ENCODE assay signal across 31 mouse cellular contexts in genomic region chr3:144993055-144993454, GRCm38 (mm10). TPM values are rescaled to one million over a fixed set of nuclear protein-coding genes. Genes with fewer than 3 reads are reported as not detected.
DNase-seq lines count a peak whose midpoint lies in the region; ATAC-seq and TF ChIP-seq lines count a peak whose summit lies in the region.
"Had no signal": no experiment of that assay in that cellular context is flagged by ENCODE, and none has a peak within 500 bp of the region (broad histone marks: within the 10 kb centered on the region; RNA-seq: fewer than 3 reads in every experiment).

No protein-coding gene starts in this region.

- H3K27me3 ChIP-seq in Patski, result no peaks in the 10 kb centered on the region
- no peaks in the 10 kb centered on the region for H3K27me3 ChIP-seq in intestine, embryonic 16.5 days (replicated peaks; ENCODE audit: control insufficient read depth, insufficient read depth, low read length)
- H3K27me3 ChIP-seq in myocyte (ENCODE audit: control insufficient read depth, insufficient read depth, insufficient read length), result no peaks in the 10 kb centered on the region
- no peaks in the 10 kb centered on the region for H3K27me3 ChIP-seq in forebrain, embryonic 13.5 days
- H3K27me3 ChIP-seq: CH12.LX; forebrain, embryonic 15.5 days; heart, embryonic 13.5 days; hindbrain, embryonic 12.5 days; hindbrain, embryonic 15.5 days had no signal

- WGBS in intestine, embryonic 16.5 days, result 64% methylated on average over 5 of the region's 5 CpGs
- 88% methylated on average over 5 of the region's 5 CpGs for WGBS in forebrain, embryonic 13.5 days

- no peak for TF ChIP-seq CTCF in Patski (IDR thresholded peaks at IDR 0.05)

- no peaks in the 10 kb centered on the region for H3K9me3 ChIP-seq in intestine, embryonic 16.5 days (ENCODE audit: control insufficient read depth, low read length)
- no peaks in the 10 kb centered on the region for H3K9me3 ChIP-seq in forebrain, embryonic 13.5 days (replicated peaks)
- H3K9me3 ChIP-seq: forebrain, embryonic 10.5 days; forebrain, embryonic 15.5 days; G1E; heart, embryonic 10.5 days; heart, embryonic 13.5 days; hindbrain, embryonic 12.5 days; hindbrain, embryonic 15.5 days had no signal

- peak; percentile 42 for DNase-seq in 3T3-L1 (ENCODE audit: low read depth, low spot score)
- peak; percentile 68 for DNase-seq in Patski (ENCODE audit: low read depth, low spot score)
- DNase-seq in left cerebral cortex, postnatal 14 days (ENCODE audit: low spot score in 2 of 2), result no peak
- no peak for DNase-seq in urinary bladder, postnatal 10 days (ENCODE audit: low spot score)
- DNase-seq: adrenal gland, postnatal 10 days; adrenal gland, postnatal 36 days; B cell, adult 2 months; cerebellum, adult 18-20 months; cerebellum, adult 9-10 months; cerebellum, postnatal 14 days; gastrocnemius, postnatal 10 days; gastrocnemius, postnatal 36 days; heart, adult 2 months; heart, postnatal 14 days; heart, postnatal 4 days had no signal

- in situ Hi-C loops in Patski (cut with MboI; ENCODE audit: low pct_unique_long_range_greater_than_20kb), result no loop called here

- CTCF ChIA-PET in Patski (lab: Charles Lee), result interaction anchor here (1.1 to 5.9 kb wide), 3 partner anchors 12 to 168 kb away, joined by 3 to 31 read pairs (median 14); no protein-coding TSS in a partner anchor

- H3K4me1 ChIP-seq in intestine, embryonic 16.5 days (ENCODE audit: control insufficient read depth, insufficient read depth, low read length), result peaks cover 4% of the 10 kb centered on the region; the same call in 1 of the 2 replicates
- H3K4me1 ChIP-seq in forebrain, embryonic 13.5 days, result no peaks in the 10 kb centered on the region
- H3K4me1 ChIP-seq: forebrain, embryonic 10.5 days; forebrain, embryonic 15.5 days; heart, embryonic 10.5 days; heart, embryonic 13.5 days; hindbrain, embryonic 12.5 days; hindbrain, embryonic 15.5 days had no signal

- intact Hi-C loops in left cerebral cortex, postnatal 14 days (cut with DNase I), result no loop called here

- ATAC-seq in Patski, result peak; percentile 74
- ATAC-seq in intestine, embryonic 16.5 days, result peak; percentile 92
- ATAC-seq in forebrain, embryonic 13.5 days, result no peak
- ATAC-seq: forebrain, embryonic 15.5 days had no signal

- no peaks in the 10 kb centered on the region for H3K36me3 ChIP-seq in intestine, embryonic 16.5 days (ENCODE audit: control insufficient read depth, insufficient read depth, low read length)
- H3K36me3 ChIP-seq in myocyte (ENCODE audit: control insufficient read depth, insufficient read depth), result no peaks in the 10 kb centered on the region
- H3K36me3 ChIP-seq in forebrain, embryonic 13.5 days (ENCODE audit: poor library complexity, severe bottlenecking), result no peaks in the 10 kb centered on the region
- H3K36me3 ChIP-seq: forebrain, embryonic 10.5 days; forebrain, embryonic 15.5 days; G1E; heart, embryonic 10.5 days; heart, embryonic 13.5 days; hindbrain, embryonic 12.5 days; hindbrain, embryonic 15.5 days had no signal

- POLR2A ChIA-PET in Patski (lab: Charles Lee), result no interaction called here

- H3ac ChIP-seq in myocyte (ENCODE audit: control insufficient read depth, insufficient read length), result no peak overlapping the region

- no peak overlapping the region for H3K9ac ChIP-seq in intestine, embryonic 16.5 days (ENCODE audit: low read depth, low read length)
- no peak overlapping the region for H3K9ac ChIP-seq in forebrain, embryonic 13.5 days
- H3K9ac ChIP-seq: forebrain, embryonic 15.5 days; heart, embryonic 13.5 days; hindbrain, embryonic 12.5 days; hindbrain, embryonic 15.5 days had no signal

- no peak overlapping the region for H3K27ac ChIP-seq in intestine, embryonic 16.5 days (ENCODE audit: low read length)
- no peak overlapping the region for H3K27ac ChIP-seq in forebrain, embryonic 13.5 days
- H3K27ac ChIP-seq: forebrain, embryonic 10.5 days; forebrain, embryonic 15.5 days; heart, adult 2 months; heart, embryonic 10.5 days; heart, embryonic 13.5 days; hindbrain, embryonic 12.5 days; hindbrain, embryonic 15.5 days had no signal

- H3K79me2 ChIP-seq in myocyte (ENCODE audit: control insufficient read depth, insufficient read depth), result no peaks in the 10 kb centered on the region

- no peak for TF ChIP-seq POLR2A in myocyte (IDR thresholded peaks at IDR 0.05; ENCODE audit: insufficient read length, low read depth)

- H3K4me3 ChIP-seq in intestine, embryonic 16.5 days (ENCODE audit: low read length), result no peak overlapping the region
- no peak overlapping the region for H3K4me3 ChIP-seq in myocyte
- no peak overlapping the region for H3K4me3 ChIP-seq in forebrain, embryonic 13.5 days
- H3K4me3 ChIP-seq: forebrain, embryonic 10.5 days; forebrain, embryonic 15.5 days; heart, adult 2 months; heart, embryonic 10.5 days; heart, embryonic 13.5 days; hindbrain, embryonic 12.5 days; hindbrain, embryonic 15.5 days had no signal

- no peak overlapping the region for H3K4me2 ChIP-seq in intestine, embryonic 16.5 days (ENCODE audit: low read depth, low read length)
- peak overlapping the region; percentile 3 for H3K4me2 ChIP-seq in myocyte (ENCODE audit: low read depth)
- no peak overlapping the region for H3K4me2 ChIP-seq in forebrain, embryonic 13.5 days
- H3K4me2 ChIP-seq: forebrain, embryonic 15.5 days; heart, embryonic 13.5 days; hindbrain, embryonic 12.5 days; hindbrain, embryonic 15.5 days had no signal

TF ChIP-seq in myocyte, 11 proteins besides CTCF, POLR2A, EP300 and RAD21:
- TF ChIP-seq REST (IDR thresholded peaks at IDR 0.05; ENCODE audit: insufficient read depth, insufficient read length), result no peak
- TF ChIP-seq MYOD1 (IDR thresholded peaks at IDR 0.05; ENCODE audit: control insufficient read depth in 1 of 3, insufficient read length in 2 of 3, low read depth in 2 of 3), result no peak
- no peak for TF ChIP-seq E2F4 (IDR thresholded peaks at IDR 0.05; ENCODE audit: insufficient read depth)
- TF ChIP-seq USF1 (IDR thresholded peaks at IDR 0.05; ENCODE audit: low read depth), result no peak
- no peak for TF ChIP-seq CEBPB (IDR thresholded peaks at IDR 0.05; ENCODE audit: insufficient read depth, poor library complexity, severe bottlenecking)
- TF ChIP-seq POLR2AphosphoS2 (IDR thresholded peaks at IDR 0.05; ENCODE audit: insufficient read length, low read depth), result no peak
- no peak for TF ChIP-seq TCF3 (IDR thresholded peaks at IDR 0.05; ENCODE audit: insufficient read length, low read depth)
- no peak for TF ChIP-seq TCF12 (IDR thresholded peaks at IDR 0.05; ENCODE audit: insufficient read depth, poor library complexity, severe bottlenecking)
- TF ChIP-seq MAX (IDR thresholded peaks at IDR 0.05; ENCODE audit: low read depth), result no peak
- TF ChIP-seq MYOG (IDR thresholded peaks at IDR 0.05; ENCODE audit: control insufficient read depth in 1 of 3, insufficient read depth in 1 of 3, insufficient read length in 2 of 3, low read depth in 2 of 3), result no peak
- no peak for TF ChIP-seq SRF (IDR thresholded peaks at IDR 0.05; ENCODE audit: control insufficient read depth, insufficient read length, low read depth)

RNA-seq across cellular contexts. Expression of gene Clca4a, which starts 18.2 kb away (rescaled TPM):
- polyA plus RNA-seq in Patski (2021), result 0.14 TPM
- not detected in 2 replicates for polyA plus RNA-seq in intestine, embryonic 16.5 days (2015; fragmentation: Nextera tagmentation; extraction: Ambion mirVana)
- 0.06 TPM for polyA plus RNA-seq in myocyte (2012; fragmentation: generic; extraction: Trizol)
- polyA plus RNA-seq in forebrain, embryonic 13.5 days (2015; fragmentation: Nextera tagmentation; extraction: Ambion mirVana), result not detected in 2 replicates
- total RNA-seq in left cerebral cortex, postnatal 14 days (2021), result not detected
- total RNA-seq: adrenal gland, adult 18-20 months; adrenal gland, postnatal 10 days; adrenal gland, postnatal 36 days; G1E; gastrocnemius, postnatal 10 days; gastrocnemius, postnatal 36 days; granulocyte monocyte progenitor cell, adult 5-6 weeks; heart, adult 2 months; heart, postnatal 14 days; heart, postnatal 4 days had no signal
- polyA plus RNA-seq: embryonic facial prominence, embryonic 11.5 days; embryonic facial prominence, embryonic 14.5 days; forebrain, embryonic 15.5 days; G1E; heart, adult 2 months; heart, embryonic 13.5 days; hindbrain, embryonic 12.5 days had no signal

RNA-seq across cellular contexts. Expression of gene Clca1, which starts 39.5 kb away (rescaled TPM):
- not detected for polyA plus RNA-seq in Patski (2021)
- 115 and 130 TPM in 2 replicates for polyA plus RNA-seq in intestine, embryonic 16.5 days (2015; fragmentation: Nextera tagmentation; extraction: Ambion mirVana)
- polyA plus RNA-seq in myocyte (2012; fragmentation: generic; extraction: Trizol), result 0.02 TPM
- not detected in 2 replicates for polyA plus RNA-seq in forebrain, embryonic 13.5 days (2015; fragmentation: Nextera tagmentation; extraction: Ambion mirVana)
- total RNA-seq in left cerebral cortex, postnatal 14 days (2021), result not detected
- total RNA-seq: adrenal gland, adult 18-20 months; adrenal gland, postnatal 10 days; adrenal gland, postnatal 36 days; gastrocnemius, adult 18-20 months; gastrocnemius, postnatal 10 days; gastrocnemius, postnatal 36 days; granulocyte monocyte progenitor cell, adult 5-6 weeks; heart, adult 2 months; heart, postnatal 4 days had no signal
- polyA plus RNA-seq: embryonic facial prominence, embryonic 11.5 days; forebrain, embryonic 10.5 days; forebrain, embryonic 15.5 days; G1E; heart, embryonic 13.5 days; hindbrain, embryonic 12.5 days; hindbrain, embryonic 15.5 days had no signal

Comparison
In these comparisons a context has a peak if more than half of its experiments do, and no peak if none do; other contexts are left out.
1. DNase-seq: peak in 3T3-L1 (single experiment) and Patski (single experiment); none in left cerebral cortex, postnatal 14 days (0 of 2) and urinary bladder, postnatal 10 days (single experiment).
2. RNA of gene Clca1, which starts 39.5 kb away (polyA plus RNA-seq): 115 to 130 TPM in intestine, embryonic 16.5 days; not detected in Patski (single experiment), 0.02 TPM in myocyte (single experiment) and not detected in forebrain, embryonic 13.5 days; every median in the first group is over 100 times any median in the second.